Mouse (Mus musculus): ENCODE measurements around the gene Vpreb3. TPM values are rescaled to one million over a fixed set of nuclear protein-coding genes. Genes with fewer than 3 reads are reported as not detected.

Vpreb3 gene
- polyA plus RNA-seq, 1 experiment from 2014 or later = 1.8 TPM

- WGBS = 36% methylated on average over 6 of the region's 6 CpGs
- no peak for ATAC-seq (ENCODE audit: insufficient read depth, low FRiP score, low read depth)
- peaks cover 38% of the 10 kb centered on the region for H3K4me1 ChIP-seq
These were observed 10.0 kb upstream of the Vpreb3 start, which contains the start of gene Chchd10 for GRCm38 (mm10) chr10:75932891-75933290. Gene Chchd10 (plus strand): TSS chr10:75933130.

GRCm38 (mm10) chr10:75934991-75935390 lies 7.9 kb upstream of the Vpreb3 start:
- no peak overlapping the region for H3K9ac ChIP-seq
- H3K27ac ChIP-seq = no peak overlapping the region
- H3K4me3 ChIP-seq (replicated peaks) = no peak overlapping the region; the same call in 1 of the 2 replicates
- no peaks in the 10 kb centered on the region for H3K9me3 ChIP-seq
- H3K27me3 ChIP-seq (replicated peaks) = 0 out of 2 replicates have a peak, but pooled peaks cover 5% of the 10 kb centered on the region
- H3K4me2 ChIP-seq = no peak overlapping the region; the same call in 1 of the 2 replicates
- ATAC-seq (ENCODE audit: insufficient read depth, low FRiP score, low read depth) = no peak
- WGBS = 50% methylated on average over 1 of the region's 1 CpGs
- H3K36me3 ChIP-seq = no peaks in the 10 kb centered on the region
- peaks cover 36% of the 10 kb centered on the region for H3K4me1 ChIP-seq

More at GRCm38 (mm10) chr10:75932891-75933290, 10.0 kb upstream of the Vpreb3 start, which contains the start of gene Chchd10:
- peak within 1 kb of the TSS; percentile 58 for H3K9ac ChIP-seq
- H3K36me3 ChIP-seq = no peaks in the 10 kb centered on the region
- peak within 1 kb of the TSS; percentile 40 for H3K27ac ChIP-seq
- peak within 1 kb of the TSS; percentile 55 for H3K4me3 ChIP-seq (replicated peaks)
- H3K27me3 ChIP-seq (replicated peaks) = 0 out of 2 replicates have a peak, but pooled peaks cover 5% of the 10 kb centered on the region
- H3K4me2 ChIP-seq = peak within 1 kb of the TSS; percentile 92
- H3K9me3 ChIP-seq = no peaks in the 10 kb centered on the region

DNA sequence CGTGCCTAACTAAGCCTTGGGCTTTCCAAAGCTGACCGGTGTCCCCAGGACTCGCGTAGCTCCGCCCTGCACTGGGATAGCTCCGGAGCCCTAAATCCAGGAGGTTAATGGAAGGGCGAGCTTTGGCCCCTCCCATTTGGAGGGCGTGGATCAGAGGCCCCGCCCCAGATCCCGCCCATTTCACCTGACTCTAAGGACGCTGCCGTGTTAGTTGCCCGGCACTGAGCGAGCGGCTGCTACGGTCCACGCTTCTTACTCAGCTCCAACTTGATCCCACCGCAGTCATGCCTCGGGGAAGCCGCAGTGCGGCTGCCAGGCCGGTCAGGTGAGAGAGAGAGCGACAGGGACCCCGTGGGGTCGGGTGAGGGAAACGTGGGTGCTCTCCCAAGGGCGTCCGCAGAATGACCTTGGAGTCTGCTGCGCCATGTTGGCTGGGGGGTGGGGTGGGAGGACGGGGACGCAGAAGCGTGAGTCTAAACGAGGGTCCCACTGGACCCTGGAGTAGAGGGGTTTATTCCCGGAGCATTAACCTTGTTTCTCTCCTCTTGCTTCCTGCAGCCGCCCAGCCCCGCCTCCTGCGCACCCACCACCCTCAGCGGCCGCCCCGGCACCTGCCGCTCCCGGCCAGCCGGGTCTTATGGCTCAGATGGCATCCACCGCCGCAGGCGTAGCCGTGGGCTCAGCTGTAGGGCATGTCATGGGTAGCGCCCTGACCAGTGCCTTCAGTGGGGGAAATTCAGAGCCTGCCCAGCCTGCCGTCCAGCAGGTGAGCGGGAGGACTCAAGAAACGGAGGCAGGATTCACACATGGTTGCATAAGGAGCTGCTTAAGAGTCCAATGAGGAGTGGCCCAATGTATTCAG lies 6.9 kb upstream of the Vpreb3 start, which contains the start of gene Mmp11:
Mmp11 (minus strand) TSS at position 817 of the 862 bp plus-strand sequence.
- H3K9me3 ChIP-seq = no peaks in the 10 kb centered on the region
- peak within 1 kb of the TSS; percentile 82 for H3K4me2 ChIP-seq
- 2% methylated on average over 51 of the region's 51 CpGs for WGBS
- peaks cover 27% of the 10 kb centered on the region for H3K4me1 ChIP-seq
- peak; percentile 80 for ATAC-seq (ENCODE audit: insufficient read depth, low FRiP score, low read depth)
- H3K36me3 ChIP-seq = no peaks in the 10 kb centered on the region
- peak within 1 kb of the TSS; percentile 29 for H3K9ac ChIP-seq
- no peak within 1 kb of the TSS for H3K27ac ChIP-seq
- H3K27me3 ChIP-seq (replicated peaks) = 0 out of 2 replicates have a peak, but pooled peaks cover 5% of the 10 kb centered on the region
- H3K4me3 ChIP-seq (replicated peaks) = peak within 1 kb of the TSS; percentile 55

DNA sequence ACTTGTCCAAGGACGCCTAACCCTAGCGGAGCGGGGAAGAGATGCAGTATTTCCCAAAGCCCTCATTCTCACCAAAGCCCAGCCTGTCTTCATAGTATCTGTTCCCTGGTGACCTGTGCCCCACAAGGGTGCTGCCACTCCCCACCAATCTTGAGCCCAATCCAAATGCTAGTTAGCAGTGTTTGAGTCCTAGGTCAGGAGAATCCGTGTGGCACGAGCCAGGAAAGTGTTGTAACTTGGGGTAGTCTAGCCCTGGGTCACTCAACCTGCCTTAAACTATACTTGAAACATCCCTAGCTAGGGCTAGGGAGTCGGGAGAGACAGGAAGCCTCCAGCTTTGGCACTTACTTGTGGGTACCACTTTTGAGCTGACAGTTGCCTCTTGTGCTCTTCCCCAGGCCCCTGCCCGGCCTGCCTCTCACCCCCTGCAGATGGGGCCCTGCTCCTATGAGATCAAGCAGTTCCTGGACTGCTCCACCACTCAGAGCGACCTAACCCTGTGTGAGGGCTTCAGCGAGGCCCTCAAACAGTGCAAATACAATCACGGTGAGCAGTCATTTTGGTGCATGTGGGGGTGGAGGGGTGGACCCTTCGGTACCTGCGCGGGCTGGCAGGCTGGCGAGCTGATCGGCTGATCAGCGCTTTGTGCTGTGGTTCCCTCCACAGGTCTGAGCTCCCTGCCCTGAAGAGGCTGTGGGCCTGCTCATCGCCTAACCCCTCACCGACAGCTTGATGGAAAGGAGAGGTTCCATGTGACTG lies 5.8 kb upstream of the Vpreb3 start:
- no peak overlapping the region for H3K9ac ChIP-seq

DNA sequence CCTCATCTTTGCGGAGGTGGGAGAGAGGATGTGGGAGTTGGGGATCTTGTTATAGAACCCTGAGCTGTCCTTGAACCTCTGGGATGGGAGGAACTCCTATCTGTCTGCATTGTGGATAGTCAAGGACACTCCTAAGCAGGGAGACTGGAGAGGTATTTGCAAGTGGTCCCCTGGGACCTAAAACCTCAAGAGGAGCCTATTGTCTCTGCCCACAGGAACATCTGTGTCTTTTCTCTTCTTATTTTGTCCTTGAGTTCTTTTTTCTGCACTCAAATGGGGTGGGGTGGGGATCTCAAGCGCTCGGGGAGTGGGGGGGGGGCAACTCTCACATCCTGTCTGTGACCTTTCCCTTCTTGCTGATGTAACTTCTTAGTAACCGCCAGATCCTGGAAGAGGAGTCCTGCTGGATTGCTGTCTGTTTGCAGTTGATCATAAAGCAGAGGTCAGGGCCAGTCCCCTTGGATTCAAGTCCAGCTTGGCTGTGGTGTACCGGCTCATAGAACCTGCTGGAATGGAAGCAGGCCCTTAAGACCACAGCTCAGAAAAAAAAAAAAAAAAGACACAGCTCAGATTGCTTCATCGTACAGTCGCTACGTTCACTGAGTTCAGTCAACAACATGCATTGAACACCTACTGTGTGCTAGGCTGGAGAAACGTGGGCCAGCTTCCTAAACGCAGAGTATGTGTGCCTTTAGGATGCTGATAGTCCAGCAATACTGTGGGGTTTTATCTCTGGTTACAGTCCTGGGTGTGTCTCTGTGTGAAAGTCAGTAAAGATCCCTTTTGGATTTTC lies 4.8 kb upstream of the Vpreb3 start:
- H3K4me2 ChIP-seq = no peak overlapping the region
- WGBS = 50% methylated on average over 10 of the region's 10 CpGs
- ATAC-seq (ENCODE audit: insufficient read depth, low FRiP score, low read depth) = no peak
- H3K4me1 ChIP-seq = peaks cover 10% of the 10 kb centered on the region; the same call in 1 of the 2 replicates
- no peaks in the 10 kb centered on the region for H3K36me3 ChIP-seq
- no peaks in the 10 kb centered on the region for H3K9me3 ChIP-seq
- no peaks in the 10 kb centered on the region for H3K27me3 ChIP-seq (replicated peaks)
- H3K4me3 ChIP-seq (replicated peaks) = no peak overlapping the region
- no peak overlapping the region for H3K27ac ChIP-seq
- H3K9ac ChIP-seq = no peak overlapping the region

More for the DNA sequence above, 5.8 kb upstream of the Vpreb3 start:
- H3K27me3 ChIP-seq (replicated peaks) = no peaks in the 10 kb centered on the region
- no peaks in the 10 kb centered on the region for H3K36me3 ChIP-seq
- H3K9me3 ChIP-seq = no peaks in the 10 kb centered on the region
- WGBS = 52% methylated on average over 18 of the region's 18 CpGs
- peaks cover 15% of the 10 kb centered on the region; the same call in 1 of the 2 replicates for H3K4me1 ChIP-seq
- H3K4me2 ChIP-seq = 0 out of 2 replicates have a peak overlapping the region, but pooled peaks have one; percentile 14
- no peak overlapping the region for H3K4me3 ChIP-seq (replicated peaks)
- no peak overlapping the region for H3K27ac ChIP-seq
- ATAC-seq (ENCODE audit: insufficient read depth, low FRiP score, low read depth) = no peak

DNA sequence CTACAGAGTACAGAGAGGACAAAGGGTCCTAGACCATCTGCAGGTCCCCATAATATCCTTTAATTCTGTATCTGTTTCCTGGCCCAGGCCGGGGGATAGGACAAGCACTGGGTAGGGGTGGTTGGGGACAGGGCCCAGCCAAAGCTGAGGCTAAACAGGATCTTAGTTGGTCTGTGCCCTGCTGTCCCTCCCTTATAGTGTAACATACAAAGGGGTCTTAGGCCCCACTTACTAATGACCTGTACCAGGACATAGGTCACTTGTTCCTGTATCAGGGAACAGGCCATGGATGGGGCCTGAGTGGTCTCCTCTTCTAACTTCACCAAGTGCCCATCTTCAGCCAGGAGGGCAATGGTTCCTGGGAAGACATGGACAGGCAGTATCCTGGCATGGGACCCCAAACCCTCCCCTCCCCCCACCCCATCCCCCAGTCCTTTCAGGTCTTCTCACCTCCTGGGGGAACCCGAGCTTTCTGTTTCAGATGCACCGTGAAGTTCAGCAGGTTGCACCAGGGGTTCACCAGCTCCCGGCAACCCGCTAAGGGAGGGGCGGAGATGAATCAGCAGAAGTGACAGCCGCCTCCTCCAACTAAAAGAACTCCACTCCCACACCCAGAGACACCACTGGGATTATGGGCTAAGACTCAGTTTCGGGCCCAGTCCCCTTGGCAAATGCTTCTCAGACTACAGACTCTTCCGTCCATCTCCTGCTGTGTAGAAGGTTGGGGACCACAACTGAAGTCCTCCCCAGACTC lies 3.2 kb upstream of the Vpreb3 start:
- Histone ChIP-seq H3K9ac (no peak overlapping the region), H3K4me1 (peaks cover 14% of the 10 kb centered on the region; the same call in 1 of the 2 replicates), H3K27ac (no peak overlapping the region), H3K9me3 (no peaks in the 10 kb centered on the region), H3K36me3 (no peaks in the 10 kb centered on the region), H3K27me3 (replicated peaks) (no peaks in the 10 kb centered on the region), H3K4me3 (replicated peaks) (no peak overlapping the region; the same call in 1 of the 2 replicates), H3K4me2 (no peak overlapping the region)
- no peak; the same call in 1 of the 2 replicates for ATAC-seq (ENCODE audit: insufficient read depth, low FRiP score, low read depth)
- 52% methylated on average over 9 of the region's 9 CpGs for WGBS

GRCm38 (mm10) chr10:75940520-75940919 lies 2.3 kb upstream of the Vpreb3 start, which contains the start of gene Gm867:
Gene Gm867 (minus strand): TSS chr10:75940672.
- no peaks in the 10 kb centered on the region for H3K27me3 ChIP-seq (replicated peaks)
- no peak within 1 kb of the TSS for H3K27ac ChIP-seq
- H3K4me3 ChIP-seq (replicated peaks) = no peak within 1 kb of the TSS; the same call in 1 of the 2 replicates
- H3K4me1 ChIP-seq = peaks cover 10% of the 10 kb centered on the region; the same call in 1 of the 2 replicates
- ATAC-seq (ENCODE audit: insufficient read depth, low FRiP score, low read depth) = no peak
- H3K4me2 ChIP-seq = no peak within 1 kb of the TSS
- H3K9ac ChIP-seq = no peak within 1 kb of the TSS
- H3K36me3 ChIP-seq = no peaks in the 10 kb centered on the region
- no peaks in the 10 kb centered on the region for H3K9me3 ChIP-seq
- 82% methylated on average over 5 of the region's 5 CpGs for WGBS

DNA sequence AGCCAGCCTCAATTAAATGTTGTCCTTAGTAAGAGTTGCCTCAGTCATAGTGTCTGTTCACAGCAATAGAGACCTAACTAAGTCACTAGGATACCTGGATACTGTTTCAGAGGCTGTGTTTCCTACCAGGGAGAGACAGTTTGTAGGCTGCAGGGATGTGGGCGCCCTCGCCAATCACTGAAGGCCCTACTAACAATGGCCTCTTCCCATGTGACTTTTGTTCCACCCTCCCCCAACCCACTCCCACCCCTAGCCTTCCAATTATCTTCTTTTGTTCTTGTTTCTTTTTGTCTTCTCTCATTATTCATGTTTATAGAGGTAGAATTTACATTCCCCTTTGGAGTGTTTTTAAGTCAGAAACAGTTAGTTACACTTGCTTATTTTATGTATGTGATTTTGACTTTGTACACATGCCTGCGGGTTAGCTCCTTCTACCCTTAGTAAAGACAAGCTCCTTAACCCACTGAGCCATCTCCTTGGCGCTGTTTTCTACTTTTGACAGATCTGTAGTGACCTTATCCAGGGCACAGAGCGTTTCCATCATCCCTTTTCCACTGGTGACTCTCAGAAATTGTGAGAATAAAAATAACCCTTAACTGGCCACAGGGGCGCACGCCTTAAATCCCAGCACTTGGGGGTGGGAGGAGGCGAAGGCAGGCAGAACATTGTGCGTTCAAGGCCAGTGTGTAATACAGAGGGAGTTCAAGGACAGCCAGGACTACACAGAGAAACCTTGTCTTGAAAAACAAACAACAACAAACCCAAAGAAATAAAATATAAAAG lies 1.6 kb upstream of the Vpreb3 start:
- H3K9ac ChIP-seq = no peak overlapping the region
- ATAC-seq (ENCODE audit: insufficient read depth, low FRiP score, low read depth) = no peak
- H3K27me3 ChIP-seq (replicated peaks) = no peaks in the 10 kb centered on the region
- no peak overlapping the region for H3K27ac ChIP-seq
- 0 out of 2 replicates have a peak, but pooled peaks cover 4% of the 10 kb centered on the region for H3K4me1 ChIP-seq
- H3K4me2 ChIP-seq = no peak overlapping the region
- H3K36me3 ChIP-seq = no peaks in the 10 kb centered on the region
- no peaks in the 10 kb centered on the region for H3K9me3 ChIP-seq
- 69% methylated on average over 9 of the region's 9 CpGs for WGBS
- no peak overlapping the region for H3K4me3 ChIP-seq (replicated peaks)

GRCm38 (mm10) chr10:75944066-75944772 lies 1.4 kb downstream of the Vpreb3 start:
- Histone ChIP-seq H3K27me3 (replicated peaks) (no peaks in the 10 kb centered on the region), H3K9me3 (no peaks in the 10 kb centered on the region), H3K36me3 (no peaks in the 10 kb centered on the region), H3K4me1 (0 out of 2 replicates have a peak, but pooled peaks cover 4% of the 10 kb centered on the region), H3K4me3 (replicated peaks) (no peak overlapping the region), H3K27ac (peak overlapping the region; percentile 53), H3K4me2 (no peak overlapping the region), H3K9ac (no peak overlapping the region)
- no peak for ATAC-seq (ENCODE audit: insufficient read depth, low FRiP score, low read depth)
- WGBS = 29% methylated on average over 11 of the region's 11 CpGs

All from stomach, embryonic 15.5 days (tissue).